Mouse (Mus musculus) frontal cortex, postnatal 10 days (tissue): ENCODE data around the gene Igfbp6.

Source experiments
- DNase-seq, 2 experiments: peaks; one replicate each; pipeline ENCODE4 v3.0.0; 2022; ENCODE audit warnings: low spot score in 2 of 2, mixed read lengths in 1 of 2

The Igfbp6 gene

GRCm38 (mm10) chr15:102108651-102109525 is 35.3 kb upstream of the Igfbp6 start:
- DNase-seq = peak; percentile 67 to 78

- no peak for DNase-seq
Observed at GRCm38 (mm10) chr15:102110271-102110670, 33.9 kb upstream of the Igfbp6 start.

- DNase-seq = no peak
Observed at GRCm38 (mm10) chr15:102110701-102111494, 33.3 kb upstream of the Igfbp6 start.

- no peak for DNase-seq
Observed at GRCm38 (mm10) chr15:102111495-102111829, 32.7 kb upstream of the Igfbp6 start.

- DNase-seq = no peak
Observed at GRCm38 (mm10) chr15:102112181-102112580, 32.0 kb upstream of the Igfbp6 start.

GRCm38 (mm10) chr15:102112827-102113226 is 31.3 kb upstream of the Igfbp6 start:
- DNase-seq = no peak

GRCm38 (mm10) chr15:102113674-102114073 is 30.5 kb upstream of the Igfbp6 start:
- no peak for DNase-seq

GRCm38 (mm10) chr15:102114651-102115260 is 29.4 kb upstream of the Igfbp6 start:
- no peak for DNase-seq

GRCm38 (mm10) chr15:102115731-102116231 is 28.4 kb upstream of the Igfbp6 start:
- no peak for DNase-seq

GRCm38 (mm10) chr15:102116753-102117415 is 27.3 kb upstream of the Igfbp6 start:
- no peak for DNase-seq

GRCm38 (mm10) chr15:102117461-102118443 is 26.4 kb upstream of the Igfbp6 start:
- no peak for DNase-seq

- DNase-seq = no peak
Observed at GRCm38 (mm10) chr15:102118591-102118990, 25.6 kb upstream of the Igfbp6 start.

- DNase-seq = no peak
Observed at GRCm38 (mm10) chr15:102119121-102119830, 24.9 kb upstream of the Igfbp6 start.

- DNase-seq = no peak
Observed at GRCm38 (mm10) chr15:102119831-102120170, 24.4 kb upstream of the Igfbp6 start.

GRCm38 (mm10) chr15:102120530-102120929 is 23.6 kb upstream of the Igfbp6 start:
- no peak for DNase-seq

- DNase-seq = no peak
Observed at GRCm38 (mm10) chr15:102126303-102126702, 17.9 kb upstream of the Igfbp6 start.

- DNase-seq = no peak
Observed at GRCm38 (mm10) chr15:102133314-102133713, 10.8 kb upstream of the Igfbp6 start.

- DNase-seq = no peak
Observed at GRCm38 (mm10) chr15:102134709-102135108, 9.5 kb upstream of the Igfbp6 start.

- DNase-seq = peak in 1 of 2 experiments; percentile 52
Observed at GRCm38 (mm10) chr15:102135522-102136128, 8.5 kb upstream of the Igfbp6 start.
